In genomic region chr16:32867919-32868552, GRCm38 (mm10) we compare ENCODE assay signal across 7 mouse cellular contexts. TPM values are rescaled to one million over a fixed set of nuclear protein-coding genes. Genes with fewer than 3 reads are reported as not detected.
A peak's percentile ranks its signal among the peaks of the same experiment; 100 is the strongest.
DNase-seq lines count a peak whose midpoint lies in the region; ATAC-seq and TF ChIP-seq lines count a peak whose summit lies in the region.

No protein-coding gene starts in this region.

- peak overlapping the region; percentile 83 for H3K27ac ChIP-seq in embryonic facial prominence, embryonic 10.5 days (replicated peaks)
- H3K27ac ChIP-seq in intestine, postnatal 0 days (ENCODE audit: low read depth, low read length): peak overlapping the region; percentile 90
- H3K27ac ChIP-seq in midbrain, embryonic 12.5 days (replicated peaks): peak overlapping the region; percentile 73
- peak overlapping the region; percentile 86 for H3K27ac ChIP-seq in small intestine, adult 2 months (ENCODE audit: insufficient read depth, low read depth, low read length)

- TF ChIP-seq POLR2A in small intestine, adult 2 months (IDR thresholded peaks at IDR 0.05; ENCODE audit: low read depth, low read length): peak; percentile 55; the same call in 1 of the 2 replicates

- peaks cover 17% of the 10 kb centered on the region for H3K4me1 ChIP-seq in embryonic facial prominence, embryonic 10.5 days
- H3K4me1 ChIP-seq in intestine, postnatal 0 days (replicated peaks; ENCODE audit: control insufficient read depth, insufficient read depth, low read length): peaks cover 9% of the 10 kb centered on the region; the same call in 1 of the 2 replicates
- peaks cover 17% of the 10 kb centered on the region for H3K4me1 ChIP-seq in midbrain, embryonic 12.5 days
- H3K4me1 ChIP-seq in small intestine, adult 2 months (ENCODE audit: control insufficient read depth, insufficient read depth, insufficient read length, low read length): peaks cover 2% of the 10 kb centered on the region; the same call in 1 of the 2 replicates

- WGBS in embryonic facial prominence, embryonic 10.5 days: under 1% methylated on average over 35 of the region's 35 CpGs
- WGBS in intestine, postnatal 0 days: under 1% methylated on average over 34 of the region's 35 CpGs
- 0% methylated on average over 35 of the region's 35 CpGs for WGBS in midbrain, embryonic 12.5 days
- WGBS in small intestine, adult 2 months: under 1% methylated on average over 35 of the region's 35 CpGs

- H3K27me3 ChIP-seq in embryonic facial prominence, embryonic 10.5 days (replicated peaks; ENCODE audit: low read depth, poor library complexity, severe bottlenecking): no peaks in the 10 kb centered on the region
- H3K27me3 ChIP-seq in intestine, postnatal 0 days (replicated peaks; ENCODE audit: control insufficient read depth, insufficient read depth, low read length): no peaks in the 10 kb centered on the region
- no peaks in the 10 kb centered on the region for H3K27me3 ChIP-seq in midbrain, embryonic 12.5 days
- H3K27me3 ChIP-seq in small intestine, adult 2 months (ENCODE audit: control insufficient read depth, insufficient read depth, low read length): no peaks in the 10 kb centered on the region

- H3K4me3 ChIP-seq in embryonic facial prominence, embryonic 10.5 days: peak overlapping the region; percentile 84
- peak overlapping the region; percentile 95 for H3K4me3 ChIP-seq in intestine, postnatal 0 days (ENCODE audit: low read depth, low read length)
- H3K4me3 ChIP-seq in midbrain, embryonic 12.5 days: peak overlapping the region; percentile 88
- peak overlapping the region; percentile 92 for H3K4me3 ChIP-seq in small intestine, adult 2 months (ENCODE audit: low read depth, low read length)

- peak; percentile 22; the same call in 1 of the 2 replicates for TF ChIP-seq CTCF in intestine, postnatal 0 days (IDR thresholded peaks at IDR 0.05; ENCODE audit: low read depth)
- no peak for TF ChIP-seq CTCF in small intestine, adult 2 months (IDR thresholded peaks at IDR 0.05; ENCODE audit: extremely low read depth, insufficient read length, insufficient replicate concordance, low read depth, low read length)

- H3K9me3 ChIP-seq in embryonic facial prominence, embryonic 10.5 days: no peaks in the 10 kb centered on the region
- no peaks in the 10 kb centered on the region for H3K9me3 ChIP-seq in intestine, postnatal 0 days (ENCODE audit: control insufficient read depth)
- H3K9me3 ChIP-seq in midbrain, embryonic 12.5 days: no peaks in the 10 kb centered on the region

- peak overlapping the region; percentile 69 for H3K9ac ChIP-seq in intestine, postnatal 0 days (ENCODE audit: low read depth, low read length)
- H3K9ac ChIP-seq in midbrain, embryonic 12.5 days (replicated peaks): peak overlapping the region; percentile 82

- DNase-seq in adrenal gland, postnatal 10 days: peak; percentile 93
- DNase-seq in embryonic facial prominence, embryonic 10.5 days (ENCODE audit: low spot score): peak; percentile 90
- peak; percentile 73 for DNase-seq in gonadal fat pad, adult 2 months (ENCODE audit: low read depth)
- DNase-seq in left cerebral cortex, postnatal 4 days: peak; percentile 85

- peak; percentile 97 for ATAC-seq in intestine, postnatal 0 days
- peak; percentile 99 for ATAC-seq in midbrain, embryonic 12.5 days (ENCODE audit: low FRiP score, low read depth)

- H3K4me2 ChIP-seq in intestine, postnatal 0 days (replicated peaks; ENCODE audit: low read depth): peak overlapping the region; percentile 87
- H3K4me2 ChIP-seq in midbrain, embryonic 12.5 days (replicated peaks): peak overlapping the region; percentile 90

- intact Hi-C loops in left cerebral cortex, postnatal 4 days (cut with DNase I): no loop called here

- H3K36me3 ChIP-seq in embryonic facial prominence, embryonic 10.5 days (replicated peaks): no peaks in the 10 kb centered on the region
- H3K36me3 ChIP-seq in intestine, postnatal 0 days (ENCODE audit: control insufficient read depth, insufficient read depth): peaks cover 9% of the 10 kb centered on the region; the same call in 1 of the 2 replicates
- H3K36me3 ChIP-seq in midbrain, embryonic 12.5 days: 0 out of 2 replicates have a peak, but pooled peaks cover 5% of the 10 kb centered on the region
- H3K36me3 ChIP-seq in small intestine, adult 2 months (ENCODE audit: control insufficient read depth, insufficient read depth, low read length): peaks cover 4% of the 10 kb centered on the region; the same call in 1 of the 2 replicates

RNA-seq across cellular contexts. Expression of gene Fyttd1, which starts 9.3 kb away (rescaled TPM):
- 100 to 1,000 TPM; 105 to 114 TPM for total RNA-seq in adrenal gland, postnatal 10 days (2021)
- 102 and 104 TPM in 2 replicates for polyA plus RNA-seq in embryonic facial prominence, embryonic 10.5 days (2016; fragmentation: Nextera tagmentation; extraction: Ambion mirVana)
- polyA plus RNA-seq in gonadal fat pad, adult 2 months (2012; rRNA removed): 17.1 and 18.7 TPM in 2 replicates
- 52.7 and 52.8 TPM in 2 replicates for polyA plus RNA-seq in intestine, postnatal 0 days (2015; fragmentation: Nextera tagmentation; extraction: Ambion mirVana)
- 100 to 1,000 TPM; 120 to 139 TPM for total RNA-seq in left cerebral cortex, postnatal 4 days (2021)
- polyA plus RNA-seq in midbrain, embryonic 12.5 days (2016; fragmentation: Nextera tagmentation; extraction: Ambion mirVana): 114 and 122 TPM in 2 replicates
- 0.66 and 0.93 TPM in 2 replicates for polyA plus RNA-seq in small intestine, adult 2 months (2012; rRNA removed)

RNA-seq across cellular contexts. Expression of gene Rubcn, which starts 9.5 kb away (rescaled TPM):
- 10 to 100 TPM; 24.1 to 35.3 TPM for total RNA-seq in adrenal gland, postnatal 10 days (2021)
- 17.7 and 19.9 TPM in 2 replicates for polyA plus RNA-seq in embryonic facial prominence, embryonic 10.5 days (2016; fragmentation: Nextera tagmentation; extraction: Ambion mirVana)
- 43.3 and 50.3 TPM in 2 replicates for polyA plus RNA-seq in gonadal fat pad, adult 2 months (2012; rRNA removed)
- 8.3 and 8.6 TPM in 2 replicates for polyA plus RNA-seq in intestine, postnatal 0 days (2015; fragmentation: Nextera tagmentation; extraction: Ambion mirVana)
- total RNA-seq in left cerebral cortex, postnatal 4 days (2021): 10 to 100 TPM; 72.4 to 78.3 TPM
- 23.6 and 26.5 TPM in 2 replicates for polyA plus RNA-seq in midbrain, embryonic 12.5 days (2016; fragmentation: Nextera tagmentation; extraction: Ambion mirVana)
- polyA plus RNA-seq in small intestine, adult 2 months (2012; rRNA removed): 15.1 and 28.5 TPM in 2 replicates

RNA-seq across cellular contexts. Expression of gene Lrch3, which starts 45.9 kb away (rescaled TPM):
- total RNA-seq in adrenal gland, postnatal 10 days (2021): 10 to 100 TPM; 30.4 to 43.1 TPM
- 31.4 and 32.3 TPM in 2 replicates for polyA plus RNA-seq in embryonic facial prominence, embryonic 10.5 days (2016; fragmentation: Nextera tagmentation; extraction: Ambion mirVana)
- polyA plus RNA-seq in gonadal fat pad, adult 2 months (2012; rRNA removed): 29.9 and 30.0 TPM in 2 replicates
- polyA plus RNA-seq in intestine, postnatal 0 days (2015; fragmentation: Nextera tagmentation; extraction: Ambion mirVana): 7.8 and 8.4 TPM in 2 replicates
- 10 to 100 TPM; 46.9 to 47.9 TPM for total RNA-seq in left cerebral cortex, postnatal 4 days (2021)
- 48.5 and 53.4 TPM in 2 replicates for polyA plus RNA-seq in midbrain, embryonic 12.5 days (2016; fragmentation: Nextera tagmentation; extraction: Ambion mirVana)
- 5.9 and 12.7 TPM in 2 replicates for polyA plus RNA-seq in small intestine, adult 2 months (2012; rRNA removed)

RNA-seq across cellular contexts. Expression of gene Smbd1, which starts 57.8 kb away (rescaled TPM):
- not detected for total RNA-seq in adrenal gland, postnatal 10 days (2021)
- not detected in 2 replicates for polyA plus RNA-seq in embryonic facial prominence, embryonic 10.5 days (2016; fragmentation: Nextera tagmentation; extraction: Ambion mirVana)
- 26.6 and 32.6 TPM in 2 replicates for polyA plus RNA-seq in gonadal fat pad, adult 2 months (2012; rRNA removed)
- 2.3 and 3.2 TPM in 2 replicates for polyA plus RNA-seq in intestine, postnatal 0 days (2015; fragmentation: Nextera tagmentation; extraction: Ambion mirVana)
- not detected for total RNA-seq in left cerebral cortex, postnatal 4 days (2021)
- polyA plus RNA-seq in midbrain, embryonic 12.5 days (2016; fragmentation: Nextera tagmentation; extraction: Ambion mirVana): not detected in 2 replicates
- 1.5 and 2.1 TPM in 2 replicates for polyA plus RNA-seq in small intestine, adult 2 months (2012; rRNA removed)

Comparison
In these comparisons a context has a peak if more than half of its experiments do, and no peak if none do; other contexts are left out.
1. Peak in every context shown above with its lines: DNase-seq, ATAC-seq, H3K4me3 ChIP-seq and H3K27ac ChIP-seq.